Mouse (Mus musculus) cerebellum, adult 2 months (tissue): Measurements from ENCODE around the gene Shld2.
A peak's percentile ranks its signal among the peaks of the same experiment; 100 is the strongest.

ENCODE experiments used
- CTCF ChIP-seq: fragments of 200-500 bp; IDR thresholded peaks from 2 replicates; pipeline ENCODE4 v1.5.1; 2011; ENCODE audit warnings: low read depth, mild to moderate bottlenecking, control low read depth, low read length, moderate library complexity, borderline replicate concordance; ENCODE audit not compliant: insufficient read depth
- POLR2A ChIP-seq: fragments of 200-500 bp; IDR thresholded peaks from 2 replicates; pipeline ENCODE4 v1.6.1; 2011; ENCODE audit warnings: low read length, control low read depth, borderline replicate concordance; ENCODE audit not compliant: insufficient read depth

DNA sequence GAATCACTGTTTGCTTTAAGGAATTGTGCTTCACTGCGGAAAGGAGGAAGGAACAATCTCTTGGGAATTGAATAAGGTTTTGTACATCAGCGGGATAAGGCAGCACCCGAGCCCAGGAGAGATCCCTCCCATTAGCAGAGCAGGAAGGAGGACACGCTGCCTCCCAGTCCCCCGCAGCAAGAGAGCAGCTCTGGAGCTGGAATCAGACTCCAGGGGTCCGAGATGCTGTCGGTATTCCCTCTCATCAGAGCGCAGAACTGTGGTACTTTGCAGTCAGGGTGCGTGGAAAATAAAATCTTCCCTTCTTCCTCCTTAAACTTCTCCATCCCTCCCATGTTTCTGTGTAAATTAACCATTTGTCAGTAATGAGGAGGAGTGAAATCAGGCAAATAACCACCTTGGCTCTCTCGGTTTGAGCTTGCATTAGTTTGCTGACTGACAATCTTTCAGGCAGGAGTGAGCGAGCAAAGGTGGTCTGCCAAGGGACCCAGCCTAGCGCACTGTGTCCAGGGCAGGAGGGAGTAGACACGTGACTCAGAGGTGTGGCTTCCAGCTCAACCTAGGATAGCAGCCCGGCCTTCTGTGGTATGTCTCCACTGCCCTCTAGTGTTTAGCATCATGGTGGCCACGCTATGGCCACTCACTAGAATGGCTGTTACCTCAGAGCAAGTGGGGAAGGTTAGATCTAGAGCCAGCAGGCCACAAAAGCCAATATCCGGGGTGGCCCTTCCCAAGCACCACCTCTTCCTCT, 75.5 kb downstream of the Shld2 start:
- TF ChIP-seq CTCF = peak; percentile 96
- TF ChIP-seq POLR2A = no peak
